Mouse (Mus musculus) A20 (cell line): ENCODE measurements at regions not wholly inside any gene's neighbourhood (a gene's known extent, or its start where the extent isn't known, plus 50 kb on each side); places are given as distances from the start of the nearest gene placed in this dataset.
A peak's percentile ranks its signal among the peaks of the same experiment; 100 is the strongest.

Source experiments
- DNase-seq: peaks from one replicate; pipeline ENCODE4 v3.0.0-alpha.2; 2011; ENCODE audit warnings: low read depth, low spot score

DNA sequence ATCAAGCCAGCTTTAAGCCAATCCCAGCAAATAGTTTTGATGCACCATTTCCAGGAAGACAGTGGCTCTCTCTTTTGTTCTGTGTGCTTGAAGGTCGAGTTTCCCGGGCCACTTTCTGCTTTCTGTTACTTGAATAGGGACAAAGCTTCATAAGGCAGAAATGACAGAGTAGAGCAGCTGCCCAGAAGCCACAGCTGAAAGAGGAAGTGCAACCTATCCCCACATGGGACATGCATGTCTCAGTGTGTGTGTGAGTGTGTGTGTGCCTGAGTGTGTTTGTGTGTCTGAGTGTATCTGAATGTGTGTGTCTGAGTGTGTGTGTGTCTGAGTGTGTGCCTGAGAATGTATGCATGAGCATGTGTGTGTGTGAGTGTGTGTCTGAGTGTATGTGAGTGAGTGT lies 120.2 kb upstream of the Rreb1 start:
- peak; percentile 85 for DNase-seq

DNA sequence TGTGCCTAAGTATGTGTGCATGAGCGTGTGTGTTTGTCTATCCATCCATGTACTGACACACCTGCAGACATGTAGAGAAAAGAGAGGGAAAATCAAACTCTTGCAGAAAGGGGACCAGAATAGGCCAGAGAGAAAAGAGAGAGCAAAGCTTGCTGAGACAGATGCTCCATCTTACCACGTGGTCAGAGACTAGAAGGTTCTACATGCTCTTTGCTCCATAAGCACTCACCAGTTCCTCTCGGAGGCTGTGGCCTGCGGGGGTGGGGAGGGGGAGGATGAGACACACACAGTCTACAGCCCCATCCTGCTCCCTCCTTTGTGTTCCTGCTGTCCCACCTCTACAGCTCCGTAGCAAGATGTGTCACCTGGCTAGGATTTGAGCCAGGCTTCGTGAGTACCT lies 119.7 kb upstream of the Rreb1 start:
- DNase-seq, result no peak

DNA sequence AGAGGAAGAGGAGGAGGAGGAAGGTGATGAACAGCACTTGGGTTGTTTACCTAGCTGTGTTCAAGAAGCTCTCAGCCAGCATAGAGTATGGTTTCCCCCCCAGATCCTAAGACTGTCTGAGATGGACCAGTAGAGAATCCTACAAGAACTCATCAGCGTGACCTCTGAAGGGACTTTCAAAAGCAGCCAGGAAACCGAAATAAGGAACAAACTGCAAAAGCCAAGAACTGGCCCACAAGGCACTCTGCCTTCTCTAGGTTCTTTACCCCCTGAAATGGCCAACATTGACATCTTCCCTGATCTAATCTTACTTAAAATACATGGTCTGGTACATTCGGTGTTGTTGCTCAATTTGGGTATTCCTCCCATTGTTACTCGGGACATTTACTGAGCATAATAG lies 118.1 kb upstream of the Rreb1 start:
- peak; percentile 54 for DNase-seq

DNA sequence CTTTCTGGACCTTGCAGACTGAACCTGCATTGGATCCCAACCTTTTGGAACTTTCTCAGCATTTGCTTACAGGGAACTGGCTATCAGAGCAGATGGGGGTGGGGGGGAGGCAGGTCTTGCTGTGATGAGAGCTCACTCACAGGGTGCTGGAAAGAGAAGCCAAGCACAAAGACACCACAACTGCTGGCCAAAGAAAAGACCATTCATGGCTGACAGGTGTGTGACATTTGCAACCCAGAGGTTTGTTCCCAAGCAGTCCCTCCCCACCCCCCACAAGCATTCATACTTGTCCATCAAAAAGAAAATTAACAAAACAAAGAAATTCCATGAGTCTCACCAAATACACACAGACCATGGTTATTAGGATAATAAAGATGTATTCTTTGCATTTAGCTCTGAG lies 117.5 kb upstream of the Rreb1 start:
- DNase-seq, result no peak

DNA sequence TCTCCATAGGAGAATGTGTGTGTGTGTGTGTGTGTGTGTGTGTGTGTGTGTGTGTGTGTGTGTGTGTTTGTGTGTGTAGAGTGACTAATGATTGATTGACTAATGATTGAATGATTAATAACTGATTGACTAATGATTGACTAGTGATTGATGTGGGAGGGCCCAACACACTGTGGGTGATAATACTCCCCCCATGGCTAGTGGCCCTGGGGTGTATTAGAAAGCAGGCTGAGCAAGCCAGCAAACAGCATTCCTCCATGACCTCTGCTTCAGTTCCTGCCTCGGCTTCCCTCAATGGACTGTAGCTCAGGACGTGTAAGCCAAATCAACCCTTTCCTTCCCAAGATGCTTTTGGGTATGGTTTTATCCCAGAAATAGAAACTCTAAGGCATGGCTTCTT lies 114.1 kb upstream of the Rreb1 start:
- no peak for DNase-seq

DNA sequence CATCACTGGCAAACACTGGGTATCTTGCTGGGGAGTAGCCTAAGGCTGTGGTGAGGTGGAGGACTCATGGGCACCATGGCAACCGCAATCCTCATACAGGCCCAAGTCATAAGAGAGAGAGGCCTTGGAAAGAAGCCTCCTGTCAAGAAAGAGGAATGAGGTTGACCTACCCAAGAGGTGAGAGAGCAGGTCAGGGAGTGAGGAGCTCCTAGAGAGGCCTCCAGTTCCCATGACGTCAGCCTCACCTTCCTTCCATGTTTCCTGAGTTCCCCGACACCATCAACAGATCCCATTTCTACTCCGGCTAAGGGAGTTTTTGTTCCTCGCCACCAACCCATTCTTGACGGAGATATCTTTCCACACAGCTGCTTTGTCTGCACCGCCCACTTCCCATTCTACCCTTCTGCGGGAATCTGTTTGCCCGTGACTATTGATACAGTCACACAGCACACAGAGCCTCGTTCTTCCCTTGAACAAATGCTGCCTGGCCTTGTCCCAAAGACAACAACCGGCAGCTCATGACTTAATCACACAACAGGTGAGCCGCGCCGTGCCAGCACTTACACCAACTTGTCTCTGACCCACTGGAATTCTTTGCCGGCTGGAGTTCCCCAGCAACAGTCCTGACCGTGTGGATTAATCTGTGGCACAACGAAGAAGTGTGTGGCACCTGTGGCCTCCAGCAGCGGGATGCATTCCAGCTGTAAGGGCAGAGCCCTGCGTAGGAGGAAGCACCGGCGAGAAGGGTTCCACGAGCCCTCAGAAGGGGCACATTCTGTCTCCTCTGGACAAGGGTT lies 111.8 kb upstream of the Rreb1 start:
- no peak for DNase-seq

DNA sequence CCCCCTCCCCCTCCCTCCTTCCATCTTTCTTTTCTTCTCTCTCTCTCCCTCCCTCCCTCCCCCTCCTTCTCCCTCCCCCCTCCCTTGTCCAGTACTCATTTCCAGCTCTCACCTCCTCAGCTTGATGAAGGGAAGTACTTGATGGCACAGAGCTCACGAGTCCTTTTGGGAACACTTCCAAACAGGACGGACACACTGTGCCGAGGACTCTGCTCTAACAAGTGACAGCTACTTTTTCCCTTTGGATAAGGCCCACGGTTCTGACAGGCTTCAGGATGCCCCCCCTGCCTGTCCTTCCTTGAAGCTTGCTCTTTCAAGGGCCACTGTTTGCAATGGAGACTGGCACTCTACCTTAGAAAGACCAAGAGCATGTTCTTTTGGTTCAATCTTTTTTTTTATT lies 110.8 kb upstream of the Rreb1 start:
- DNase-seq, result no peak

DNA sequence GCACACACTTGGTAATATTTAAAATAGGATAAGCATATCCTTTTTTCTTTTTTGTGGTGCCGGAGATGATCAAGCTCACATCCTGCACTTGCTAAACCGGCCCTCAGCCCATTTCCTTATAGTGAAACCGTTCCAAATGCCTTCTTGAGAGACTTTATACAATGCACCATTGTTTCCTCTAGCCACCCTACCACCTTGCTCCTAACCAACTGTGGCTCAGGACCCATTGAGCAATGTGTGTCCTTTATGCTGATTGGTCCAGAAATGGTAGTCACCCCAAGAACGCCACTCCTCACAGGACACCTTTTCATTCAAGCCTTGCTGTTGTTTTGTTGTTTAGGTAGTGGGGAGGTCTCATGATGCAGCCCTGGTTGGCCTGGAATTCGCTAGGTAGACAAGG lies 110.3 kb upstream of the Rreb1 start:
- DNase-seq, result no peak

DNA sequence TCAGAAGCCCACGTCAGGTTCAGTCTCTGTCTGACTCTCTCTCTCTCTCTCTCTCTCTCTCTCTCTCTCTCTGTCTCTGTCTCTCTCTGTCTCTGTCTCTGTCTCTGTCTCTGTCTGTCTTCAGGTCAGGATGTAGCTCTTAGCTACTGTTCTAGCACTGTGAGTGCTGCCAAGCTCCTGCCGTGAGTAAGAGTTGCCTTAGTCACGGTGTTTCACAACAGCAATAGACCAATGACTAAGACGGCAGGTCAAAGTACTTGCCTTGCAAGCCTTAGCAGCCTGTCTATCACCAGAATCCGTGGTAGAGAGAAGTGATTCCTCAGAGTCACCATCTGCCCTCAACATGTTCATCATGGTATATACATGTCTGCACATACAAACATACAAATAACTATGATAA lies 107.1 kb upstream of the Rreb1 start:
- no peak for DNase-seq

DNA sequence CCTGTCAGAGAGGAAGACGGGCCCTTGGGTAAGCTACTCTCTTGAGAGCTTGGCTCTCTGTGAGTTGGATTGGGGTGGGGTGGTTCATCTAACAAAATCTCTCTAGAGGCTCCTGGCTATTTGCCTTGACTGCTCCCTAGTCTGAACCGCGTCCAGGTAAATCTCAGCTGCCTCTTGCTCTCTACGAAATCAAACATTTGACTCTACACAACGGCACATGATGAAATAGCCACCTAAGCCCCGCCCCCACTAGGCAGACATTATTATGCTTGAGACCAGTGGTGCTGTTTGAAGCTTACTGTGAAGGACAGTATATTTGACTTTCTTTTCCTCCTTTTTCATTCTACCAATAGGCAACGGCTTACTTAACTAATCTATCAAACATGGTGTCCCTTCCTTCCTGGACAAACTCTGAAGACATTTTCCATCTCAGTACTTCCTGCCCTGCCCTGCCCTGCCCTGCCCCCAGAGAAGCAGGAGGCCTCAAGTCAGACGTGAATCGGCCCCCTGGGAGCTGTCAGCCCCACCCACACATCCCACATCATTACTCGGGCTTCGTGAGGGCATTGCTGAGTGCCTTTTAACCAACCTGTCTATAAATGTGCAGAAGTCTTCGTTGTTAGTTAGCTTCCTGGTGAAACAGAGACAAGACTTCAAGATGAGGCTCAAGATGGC lies 103.4 kb upstream of the Rreb1 start:
- DNase-seq, result no peak

DNA sequence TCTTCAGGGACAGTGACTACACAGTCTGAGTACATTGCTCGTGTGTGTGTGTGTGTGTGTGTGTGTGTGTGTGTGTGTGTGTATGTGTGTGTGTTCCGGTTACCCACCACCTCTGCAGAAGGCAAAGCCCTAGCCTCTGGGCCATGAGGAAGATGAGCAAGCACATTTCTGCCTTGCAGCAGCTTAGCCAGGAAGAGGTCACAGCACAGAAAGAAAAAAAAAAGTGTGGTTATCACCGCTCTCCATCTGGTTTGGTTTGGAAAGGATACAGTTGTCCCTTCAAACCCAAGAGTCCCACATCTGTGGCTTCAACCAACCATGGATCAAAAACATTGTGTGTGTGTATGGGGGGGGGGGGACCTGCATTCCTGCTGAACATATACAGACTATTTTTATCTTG lies 102.5 kb upstream of the Rreb1 start:
- DNase-seq, result no peak

DNA sequence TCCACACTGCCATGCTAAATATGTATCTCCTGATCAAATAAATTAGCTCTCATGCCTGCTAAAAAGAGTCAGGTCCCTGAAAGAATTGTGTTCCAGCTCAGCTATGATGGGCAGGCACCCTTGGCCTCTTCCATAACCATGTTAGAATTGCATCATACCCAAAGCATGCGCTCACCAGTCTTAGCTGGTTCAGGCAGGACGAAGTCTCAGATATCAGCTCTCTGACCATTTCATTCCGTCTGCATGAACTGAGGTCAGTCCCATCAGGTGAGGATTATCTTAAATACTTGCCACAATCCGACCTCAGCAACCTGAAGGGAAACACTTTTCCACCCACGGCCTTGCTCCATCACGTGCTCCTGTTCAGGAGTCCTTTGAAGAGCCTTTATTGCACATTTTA lies 101.3 kb upstream of the Rreb1 start:
- DNase-seq, result no peak

DNA sequence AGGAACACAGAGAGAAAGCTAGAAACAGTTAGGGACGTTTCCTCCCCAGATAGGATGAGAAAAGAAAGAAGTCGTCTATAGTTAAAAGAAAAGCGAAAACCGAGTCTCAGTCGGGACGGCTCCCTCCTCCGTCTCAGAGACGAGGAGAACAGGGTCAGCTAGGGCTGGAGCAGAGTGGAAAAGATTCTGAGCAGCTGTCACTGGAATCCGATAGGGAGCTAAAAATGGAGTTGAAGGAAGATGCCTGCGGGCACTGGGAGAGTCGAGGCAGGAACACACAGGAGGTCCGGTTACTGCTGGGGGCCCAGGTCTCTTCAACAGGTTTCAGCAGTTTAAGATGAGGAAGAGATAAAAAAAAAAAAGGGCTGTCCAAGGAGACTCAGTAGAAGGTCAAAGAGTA lies 99.9 kb upstream of the Rreb1 start:
- DNase-seq, result no peak

DNA sequence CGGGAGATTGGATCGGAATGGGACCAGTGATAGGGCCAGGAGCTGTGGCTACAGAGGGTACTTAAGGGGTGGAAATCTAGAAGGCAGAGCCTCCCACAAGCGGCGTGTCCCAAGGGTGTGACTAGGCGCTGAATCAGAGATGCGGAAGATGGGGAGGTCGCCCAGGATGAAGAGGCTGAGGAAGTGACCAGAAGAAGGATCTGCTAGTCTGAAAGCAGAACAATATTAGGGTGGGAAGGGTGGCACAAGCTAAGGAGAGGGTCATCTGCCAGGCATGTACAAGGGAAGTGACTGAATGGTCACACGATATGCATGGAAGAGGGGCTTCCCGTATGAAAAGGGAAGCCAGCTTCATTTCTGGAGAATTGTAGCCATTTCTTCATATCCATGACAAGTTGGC lies 99.4 kb upstream of the Rreb1 start:
- no peak for DNase-seq

DNA sequence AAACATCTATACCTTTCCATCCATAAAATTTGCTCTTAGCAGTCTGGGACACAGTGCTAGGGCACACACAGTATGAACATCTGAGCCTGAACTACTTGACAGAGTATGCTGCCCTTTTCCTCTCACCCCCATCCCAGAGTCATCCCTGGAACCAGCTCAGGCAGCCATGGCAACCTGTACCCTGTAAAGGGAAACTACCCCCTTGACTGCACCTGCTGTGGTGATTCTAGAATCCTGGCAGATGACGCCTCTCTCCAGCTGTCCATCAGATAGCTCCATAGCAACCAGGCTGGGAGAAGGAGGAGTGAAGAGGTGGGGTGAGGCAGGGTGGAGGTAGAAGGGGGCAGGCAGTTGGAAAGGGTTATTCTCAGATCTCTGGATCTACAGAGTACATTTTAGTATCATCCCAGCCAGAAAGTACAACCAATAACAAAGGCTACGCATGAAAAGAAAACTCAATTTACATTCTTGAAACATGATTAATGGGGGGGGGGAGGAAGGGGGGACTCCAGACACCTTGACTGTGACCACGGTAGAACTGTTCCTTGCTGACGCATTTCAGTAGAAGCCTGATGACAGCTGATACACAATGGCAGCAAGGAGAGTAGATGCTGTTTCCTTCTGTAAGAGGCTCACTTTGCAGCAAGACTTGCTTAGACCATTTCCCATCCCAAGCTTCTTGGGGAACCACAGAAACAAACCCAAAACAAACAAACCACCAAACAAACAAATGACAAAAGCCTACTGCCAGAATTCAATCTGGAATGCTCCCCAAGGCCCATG lies 97.2 kb upstream of the Rreb1 start:
- no peak for DNase-seq

DNA sequence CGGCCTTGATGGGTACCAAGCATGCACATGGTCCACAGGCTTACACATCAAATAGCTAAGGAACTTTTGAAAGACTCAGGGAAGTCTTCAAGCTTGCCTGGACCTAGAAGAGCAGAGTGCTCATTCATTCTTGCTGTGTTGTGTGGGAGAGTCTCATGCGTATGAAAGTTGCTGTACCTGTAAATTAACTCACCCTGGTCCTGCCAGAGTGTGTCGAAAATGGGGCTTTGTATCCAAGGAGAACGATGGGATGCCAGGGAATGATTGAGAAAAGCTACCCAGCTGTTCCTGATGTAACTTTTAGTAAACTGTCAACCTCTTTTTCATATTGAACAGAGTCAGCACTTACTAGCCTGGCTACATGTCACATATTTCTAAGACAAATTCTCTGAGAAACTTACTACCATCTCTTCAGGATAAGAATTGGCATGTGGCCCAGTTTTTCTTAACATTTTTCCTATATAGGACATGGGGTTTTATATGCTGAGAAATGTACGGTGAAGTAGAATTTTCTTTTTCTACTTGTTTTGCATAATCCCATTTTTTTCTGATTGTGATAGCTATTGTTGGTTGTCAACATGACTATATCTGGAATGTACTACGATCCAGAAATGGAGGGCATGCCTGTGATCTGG lies 95.0 kb upstream of the Rreb1 start:
- no peak for DNase-seq

DNA sequence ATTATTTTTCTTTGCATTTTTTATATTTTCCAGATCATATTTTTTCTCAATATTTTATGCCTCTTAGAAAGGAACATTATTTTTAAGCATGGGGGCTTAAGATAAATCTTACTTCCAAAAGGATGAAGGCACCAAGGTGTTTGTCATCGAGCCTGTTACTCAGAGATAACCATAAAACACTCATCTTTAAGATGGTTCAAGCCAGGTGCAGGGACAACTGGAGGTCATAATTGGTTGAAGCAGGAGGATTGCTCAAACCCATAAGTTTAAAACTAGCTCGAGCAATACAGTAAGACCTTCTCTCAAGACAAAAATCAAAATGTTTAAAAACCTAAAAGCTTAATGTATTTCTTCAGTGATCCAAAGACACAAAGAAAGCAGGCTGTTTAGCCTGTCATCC lies 92.6 kb upstream of the Rreb1 start:
- DNase-seq, result no peak

DNA sequence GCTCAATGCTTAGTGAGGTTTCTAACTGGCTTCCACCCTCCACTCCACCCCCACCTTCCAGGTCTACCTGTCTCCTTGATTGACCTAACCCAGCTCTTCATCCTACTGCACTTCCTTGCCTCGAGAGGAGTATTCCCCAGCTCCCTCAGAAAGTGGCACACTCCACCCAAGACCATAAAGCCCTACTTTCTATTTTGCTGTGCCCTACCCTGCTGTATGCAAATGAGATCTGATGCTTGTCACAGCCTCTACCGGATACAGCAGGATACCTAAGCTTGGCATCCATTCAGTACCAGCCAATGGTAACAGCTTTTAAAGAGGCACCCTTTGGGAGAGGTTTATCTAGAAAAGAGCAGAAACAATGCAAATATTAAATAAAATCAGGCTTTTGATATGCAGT lies 92.1 kb upstream of the Rreb1 start:
- no peak for DNase-seq

DNA sequence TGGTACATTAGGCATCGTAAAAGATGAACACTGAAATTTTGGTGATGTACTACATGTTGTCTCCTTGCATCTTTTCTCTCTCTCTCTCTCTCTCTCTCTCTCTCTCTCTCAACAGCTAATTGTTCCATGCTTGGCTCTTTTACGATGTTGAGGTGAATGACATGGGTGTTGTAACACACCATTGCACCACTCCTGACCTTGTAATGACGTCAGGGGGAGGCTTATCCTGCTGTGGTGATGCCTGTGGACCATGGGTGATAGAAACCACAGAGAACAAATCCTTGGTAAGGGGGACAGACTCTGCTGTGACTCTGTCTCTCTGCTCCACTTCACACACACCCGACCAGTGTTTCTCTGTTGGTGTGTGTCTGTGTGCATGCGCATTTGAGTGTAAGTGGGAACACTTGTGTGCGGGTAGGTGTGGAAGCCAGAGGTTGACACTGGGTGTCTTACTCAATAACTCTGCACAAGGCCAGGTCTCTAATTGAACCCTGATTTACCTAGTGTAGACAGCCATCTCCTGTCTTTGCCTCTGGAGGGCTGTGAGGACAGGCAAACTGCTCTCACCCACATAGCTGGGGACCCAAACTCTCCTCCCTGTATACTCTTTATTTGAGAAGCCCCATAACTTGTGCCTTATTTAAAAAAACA lies 88.9 kb upstream of the Rreb1 start:
- no peak for DNase-seq

DNA sequence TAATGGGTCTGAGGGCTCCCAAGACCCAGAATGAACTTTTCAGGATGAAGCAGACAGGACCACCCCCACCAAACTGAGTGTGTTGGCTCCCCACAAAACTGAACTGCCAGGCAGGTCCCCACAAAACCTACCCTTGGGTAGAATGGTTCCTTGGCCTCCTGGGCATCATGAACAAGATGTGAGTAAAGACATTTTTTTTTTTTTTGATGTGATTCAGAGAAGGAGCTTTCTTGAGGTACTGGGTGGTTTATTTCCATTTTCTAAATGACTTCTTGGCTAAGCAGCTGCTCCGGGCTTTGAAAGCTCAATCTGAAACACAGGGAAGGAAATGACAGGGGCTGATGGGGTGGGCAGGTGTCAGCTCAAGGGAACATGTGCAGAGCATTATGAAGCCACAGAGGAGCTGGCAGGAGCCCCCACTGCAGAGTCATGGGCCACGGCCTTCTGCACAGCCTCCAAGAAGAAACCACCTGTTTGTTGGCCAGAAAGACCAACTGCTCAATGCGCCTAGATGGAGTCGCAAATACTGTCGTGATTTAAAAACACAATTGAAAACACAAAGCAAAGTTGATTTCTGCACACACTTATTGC lies 86.2 kb upstream of the Rreb1 start:
- DNase-seq, result peak; percentile 81

DNA sequence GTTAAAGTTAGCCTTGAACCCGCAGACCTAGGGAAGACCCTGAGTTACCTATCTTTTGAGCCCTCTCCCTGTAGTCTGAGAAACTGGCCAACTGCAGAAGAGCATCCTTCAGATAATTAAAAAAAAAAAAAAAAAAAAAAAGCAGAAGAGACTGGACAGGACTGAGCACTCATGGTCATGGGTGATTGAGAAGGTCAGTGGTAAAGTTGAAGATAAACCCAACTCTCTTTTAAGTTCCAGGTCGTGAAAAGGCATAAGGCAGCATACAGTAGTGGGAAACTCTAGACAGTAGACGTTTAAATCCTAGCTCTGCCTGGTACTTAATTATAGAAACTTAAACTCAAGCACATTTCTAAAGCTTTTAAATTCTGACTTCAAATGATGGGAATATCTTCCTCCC lies 84.6 kb upstream of the Rreb1 start:
- no peak for DNase-seq
